Mouse (Mus musculus): ENCODE measurements around the gene Cstf2. TPM values are rescaled to one million over a fixed set of nuclear protein-coding genes. Genes with fewer than 3 reads are reported as not detected.

Gene Cstf2
- polyA plus RNA-seq, 1 experiment = 17.1 TPM

Other genes with a start within 250 kb of the Cstf2 start
- gene Tnmd, start 208.2 kb upstream of the Cstf2 start, polyA plus RNA-seq (2012; ENCODE audit: insufficient read depth, insufficient read length, missing spikeins) = 1.1 TPM in 1 of 2 replicates, not detected in the other
- 4.6 and 13.0 TPM in 2 replicates for gene Tspan6, start 160.8 kb upstream of the Cstf2 start, polyA plus RNA-seq (2012; ENCODE audit: insufficient read depth, insufficient read length, missing spikeins)
- 5.0 and 5.2 TPM in 2 replicates for gene Srpx2, start 150.8 kb upstream of the Cstf2 start, polyA plus RNA-seq (2012; ENCODE audit: insufficient read depth, insufficient read length, missing spikeins)
- gene Sytl4, start 77.4 kb upstream of the Cstf2 start, polyA plus RNA-seq (2012; ENCODE audit: insufficient read depth, insufficient read length, missing spikeins) = 3.6 and 3.9 TPM in 2 replicates
- 0.95 and 2.0 TPM in 2 replicates for gene Xkrx, start 102.9 kb downstream of the Cstf2 start, polyA plus RNA-seq (2012; ENCODE audit: insufficient read depth, insufficient read length, missing spikeins)
- not detected in 2 replicates for gene Arl13a, start 128.3 kb downstream of the Cstf2 start, polyA plus RNA-seq (2012; ENCODE audit: insufficient read depth, insufficient read length, missing spikeins)
- not detected in 2 replicates for gene Nox1, start 162.8 kb downstream of the Cstf2 start, polyA plus RNA-seq (2012; ENCODE audit: insufficient read depth, insufficient read length, missing spikeins)
- 51.4 and 52.6 TPM in 2 replicates for gene Trmt2b, start 217.8 kb downstream of the Cstf2 start, polyA plus RNA-seq (2012; ENCODE audit: insufficient read depth, insufficient read length, missing spikeins)
- 1.6 and 3.1 TPM in 2 replicates for gene Tmem35a, start 236.0 kb downstream of the Cstf2 start, polyA plus RNA-seq (2012; ENCODE audit: insufficient read depth, insufficient read length, missing spikeins)
- not detected in 2 replicates for gene Cenpi, start 248.9 kb downstream of the Cstf2 start, polyA plus RNA-seq (2012; ENCODE audit: insufficient read depth, insufficient read length, missing spikeins)